Comparison of ENCODE assay signal across 7 mouse cellular contexts in the genomic region with DNA sequence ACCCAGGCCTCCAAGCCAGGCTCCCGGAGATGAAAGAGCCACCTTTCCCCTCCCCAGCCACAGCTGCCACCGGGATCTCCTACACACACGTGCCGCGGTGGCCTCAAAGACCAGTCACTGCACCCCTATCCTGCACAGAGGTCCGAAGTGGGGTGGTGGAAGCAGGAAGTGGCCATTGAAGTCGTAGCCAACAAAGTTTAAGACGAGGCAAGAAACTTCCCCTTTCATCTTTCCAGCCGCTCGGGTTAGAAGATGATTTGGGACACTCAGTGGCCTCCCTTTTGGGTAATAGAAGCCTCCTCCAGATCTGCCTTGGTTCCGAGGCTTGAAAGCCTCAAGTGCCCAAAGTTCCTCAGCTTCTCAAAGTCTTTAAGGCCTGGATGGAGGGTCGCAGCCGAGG. TPM values are rescaled to one million over a fixed set of nuclear protein-coding genes. Genes with fewer than 3 reads are reported as not detected.
DNase-seq lines count a peak whose midpoint lies in the region; ATAC-seq lines count a peak whose summit lies in the region.

No protein-coding gene starts in this region.

- peak overlapping the region; percentile 74 for H3K4me3 ChIP-seq in lung, embryonic 15.5 days
- H3K4me3 ChIP-seq in embryonic facial prominence, embryonic 15.5 days (replicated peaks) = peak overlapping the region; percentile 77
- peak overlapping the region; percentile 72 for H3K4me3 ChIP-seq in intestine, embryonic 14.5 days (ENCODE audit: low read depth, low read length)

- H3K4me1 ChIP-seq in lung, embryonic 15.5 days = peaks cover 69% of the 10 kb centered on the region
- H3K4me1 ChIP-seq in embryonic facial prominence, embryonic 15.5 days = peaks cover 86% of the 10 kb centered on the region
- peaks cover 73% of the 10 kb centered on the region for H3K4me1 ChIP-seq in intestine, embryonic 14.5 days (replicated peaks; ENCODE audit: control insufficient read depth, insufficient read depth, low read length)

- no peaks in the 10 kb centered on the region for H3K9me3 ChIP-seq in lung, embryonic 15.5 days
- no peaks in the 10 kb centered on the region for H3K9me3 ChIP-seq in embryonic facial prominence, embryonic 15.5 days (replicated peaks)
- H3K9me3 ChIP-seq in intestine, embryonic 14.5 days (ENCODE audit: control insufficient read depth, low read length) = no peaks in the 10 kb centered on the region

- no peaks in the 10 kb centered on the region for H3K27me3 ChIP-seq in lung, embryonic 15.5 days
- no peaks in the 10 kb centered on the region for H3K27me3 ChIP-seq in embryonic facial prominence, embryonic 15.5 days
- H3K27me3 ChIP-seq in intestine, embryonic 14.5 days (replicated peaks; ENCODE audit: control insufficient read depth, insufficient read depth, low read length) = no peaks in the 10 kb centered on the region

- H3K27ac ChIP-seq in lung, embryonic 15.5 days = peak overlapping the region; percentile 99
- peak overlapping the region; percentile 99 for H3K27ac ChIP-seq in embryonic facial prominence, embryonic 15.5 days (replicated peaks)
- peak overlapping the region; percentile 99 for H3K27ac ChIP-seq in intestine, embryonic 14.5 days (ENCODE audit: low read depth)

- peak overlapping the region; percentile 94 for H3K4me2 ChIP-seq in lung, embryonic 15.5 days
- peak overlapping the region; percentile 91 for H3K4me2 ChIP-seq in embryonic facial prominence, embryonic 15.5 days (replicated peaks)
- H3K4me2 ChIP-seq in intestine, embryonic 14.5 days (ENCODE audit: low read length) = peak overlapping the region; percentile 85

- WGBS in lung, embryonic 15.5 days = 4% methylated on average over 13 of the region's 13 CpGs
- WGBS in embryonic facial prominence, embryonic 15.5 days = 4% methylated on average over 13 of the region's 13 CpGs
- WGBS in intestine, embryonic 14.5 days = 4% methylated on average over 13 of the region's 13 CpGs

- DNase-seq in lung, postnatal 25 days (ENCODE audit: low spot score) = no peak
- no peak for DNase-seq in intestine, embryonic 14.5 days (ENCODE audit: low spot score)
- DNase-seq in naive thymus-derived CD4-positive, alpha-beta T cell, adult 2 months (ENCODE audit: low read depth) = peak; percentile 48
- DNase-seq in thymus, postnatal 25 days = no peak
- no peak for DNase-seq in thymus, postnatal 0 days (ENCODE audit: low spot score)

- no peak for ATAC-seq in lung, embryonic 15.5 days (ENCODE audit: borderline replicate concordance, extremely low read depth, low FRiP score, low TSS enrichment)
- no peak for ATAC-seq in embryonic facial prominence, embryonic 15.5 days (ENCODE audit: insufficient number of reproducible peaks, low FRiP score, low TSS enrichment, low read depth)
- no peak for ATAC-seq in intestine, embryonic 14.5 days (replicated peaks; ENCODE audit: low FRiP score, low TSS enrichment, low read depth)

- H3K36me3 ChIP-seq in lung, embryonic 15.5 days = no peaks in the 10 kb centered on the region
- no peaks in the 10 kb centered on the region for H3K36me3 ChIP-seq in embryonic facial prominence, embryonic 15.5 days
- no peaks in the 10 kb centered on the region for H3K36me3 ChIP-seq in intestine, embryonic 14.5 days (ENCODE audit: control insufficient read depth, insufficient read depth, low read length)

- peak overlapping the region; percentile 86 for H3K9ac ChIP-seq in lung, embryonic 15.5 days
- H3K9ac ChIP-seq in embryonic facial prominence, embryonic 15.5 days = peak overlapping the region; percentile 88
- peak overlapping the region; percentile 86 for H3K9ac ChIP-seq in intestine, embryonic 14.5 days (ENCODE audit: low read length)

RNA-seq across cellular contexts. Expression of a gene that starts 26.4 kb away (rescaled TPM):
- polyA plus RNA-seq in lung, embryonic 15.5 days (2015; fragmentation: Nextera tagmentation; extraction: Ambion mirVana) = 11.7 and 12.5 TPM in 2 replicates
- polyA plus RNA-seq in embryonic facial prominence, embryonic 15.5 days (2015; fragmentation: Nextera tagmentation; extraction: Ambion mirVana) = 15.4 and 15.9 TPM in 2 replicates
- 8.2 and 8.8 TPM in 2 replicates for polyA plus RNA-seq in intestine, embryonic 14.5 days (2014; fragmentation: Nextera tagmentation; extraction: Ambion mirVana)
- polyA plus RNA-seq in thymus, postnatal 0 days (2015; fragmentation: Nextera tagmentation; extraction: Ambion mirVana) = 5.1 and 6.3 TPM in 2 replicates

RNA-seq across cellular contexts. Expression of a gene that starts 44.0 kb away (rescaled TPM):
- 1.8 TPM in 2 replicates for polyA plus RNA-seq in lung, embryonic 15.5 days (2015; fragmentation: Nextera tagmentation; extraction: Ambion mirVana)
- polyA plus RNA-seq in embryonic facial prominence, embryonic 15.5 days (2015; fragmentation: Nextera tagmentation; extraction: Ambion mirVana) = 1.8 and 3.0 TPM in 2 replicates
- 0.56 and 0.84 TPM in 2 replicates for polyA plus RNA-seq in intestine, embryonic 14.5 days (2014; fragmentation: Nextera tagmentation; extraction: Ambion mirVana)
- 0.18 and 0.22 TPM in 2 replicates for polyA plus RNA-seq in thymus, postnatal 0 days (2015; fragmentation: Nextera tagmentation; extraction: Ambion mirVana)
